Mouse (Mus musculus): ENCODE results near the gene Taok2. TPM values are rescaled to one million over a fixed set of nuclear protein-coding genes. Genes with fewer than 3 reads are reported as not detected.
A peak's percentile ranks its signal among the peaks of the same experiment; 100 is the strongest.
"Not testable (repeated sequence)": the region's sequence is repeated elsewhere in the genome, so short reads cannot be mapped to it uniquely, and the experiment has no call there.

Taok2 gene
- total and polyA plus RNA-seq, 3 experiments: 37.4 to 44.7 (median 39.8) TPM

DNA sequence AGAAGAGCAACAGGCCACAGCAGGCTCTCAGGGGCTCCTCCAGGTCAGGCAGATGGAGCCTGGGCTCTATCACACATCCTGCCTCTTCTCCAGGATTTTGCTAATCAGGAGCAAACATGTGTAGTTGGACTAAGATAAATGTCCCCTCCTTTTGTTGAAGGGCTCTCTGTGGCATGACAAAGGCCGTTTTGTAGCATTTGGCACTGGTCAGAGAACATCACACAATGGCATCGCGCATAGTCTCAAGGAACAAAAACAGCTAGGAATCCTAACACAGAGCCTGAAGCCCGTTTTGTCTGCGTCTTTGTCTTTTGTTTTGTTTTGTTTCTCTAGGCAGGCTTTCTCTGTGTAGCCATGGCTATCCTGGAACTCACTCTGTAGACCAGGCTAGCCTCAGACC lies 39.5 kb upstream of the Taok2 start:
- H3K4me1 ChIP-seq (ENCODE audit: control insufficient read depth, insufficient read depth, low read length): no peaks in the 10 kb centered on the region
- no peak overlapping the region for H3K27ac ChIP-seq
- no peaks in the 10 kb centered on the region for H3K27me3 ChIP-seq (ENCODE audit: control insufficient read depth, insufficient read depth, low read length)
- H3K79me2 ChIP-seq (replicated peaks; ENCODE audit: control insufficient read depth, insufficient read depth, low read length): no peaks in the 10 kb centered on the region
- DNase-seq: no peak
- intact Hi-C loops (cut with DNase I): no loop called here
- TF ChIP-seq CTCF (IDR thresholded peaks at IDR 0.05) (no peak), POLR2A (IDR thresholded peaks at IDR 0.05; ENCODE audit: insufficient read depth, low read depth, low read length) (no peak), EP300 (IDR thresholded peaks at IDR 0.05; ENCODE audit: insufficient read depth, low read depth, low read length) (no peak)
- no peak overlapping the region for H3K4me3 ChIP-seq
- 51% methylated on average over 5 of the region's 5 CpGs for WGBS
- no peaks in the 10 kb centered on the region for H3K36me3 ChIP-seq (ENCODE audit: control insufficient read depth, insufficient read depth, low read length)
- no peak overlapping the region for H3K9ac ChIP-seq (ENCODE audit: low read depth, low read length)

DNA sequence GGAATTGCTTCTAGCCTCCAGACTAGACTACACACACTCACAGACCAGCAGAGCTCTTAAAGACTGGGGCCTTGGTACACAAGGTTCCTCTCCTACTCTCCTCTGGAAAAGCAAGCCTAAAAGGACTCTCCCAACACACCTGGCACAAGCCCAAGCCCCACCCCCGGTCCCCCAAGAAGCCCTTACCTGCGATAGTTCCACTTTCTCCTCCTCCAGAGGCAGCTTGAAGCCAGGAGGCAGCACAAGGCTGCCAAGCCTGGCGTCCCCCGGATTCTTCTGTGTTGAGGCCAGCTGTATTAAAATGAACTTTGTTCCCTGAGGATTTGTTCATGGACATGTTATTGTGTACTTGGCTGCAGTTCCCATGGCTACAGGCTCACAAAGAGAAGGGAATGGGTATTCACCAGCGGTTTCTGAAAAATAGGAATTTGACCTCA lies 38.1 kb upstream of the Taok2 start, which contains the start of gene Tmem219:
TSS of gene Tmem219 (minus strand) at position 294 of the 437 bp plus-strand sequence.
- WGBS: 30% methylated on average over 5 of the region's 5 CpGs
- intact Hi-C loops (cut with DNase I): no loop called here
- Histone ChIP-seq H3K4me1 (ENCODE audit: control insufficient read depth, insufficient read depth, low read length) (no peaks in the 10 kb centered on the region), H3K79me2 (replicated peaks; ENCODE audit: control insufficient read depth, insufficient read depth, low read length) (no peaks in the 10 kb centered on the region), H3K27me3 (ENCODE audit: control insufficient read depth, insufficient read depth, low read length) (no peaks in the 10 kb centered on the region), H3K9ac (ENCODE audit: low read depth, low read length) (no peak within 1 kb of the TSS), H3K36me3 (ENCODE audit: control insufficient read depth, insufficient read depth, low read length) (no peaks in the 10 kb centered on the region), H3K4me3 (no peak within 1 kb of the TSS), H3K27ac (peak within 1 kb of the TSS; percentile 27)
- peak; percentile 67 to 73 for DNase-seq
- TF ChIP-seq EP300 (IDR thresholded peaks at IDR 0.05; ENCODE audit: insufficient read depth, low read depth, low read length): no peak
- TF ChIP-seq CTCF (IDR thresholded peaks at IDR 0.05): peak; percentile 18; the same call in 1 of the 2 replicates

DNA sequence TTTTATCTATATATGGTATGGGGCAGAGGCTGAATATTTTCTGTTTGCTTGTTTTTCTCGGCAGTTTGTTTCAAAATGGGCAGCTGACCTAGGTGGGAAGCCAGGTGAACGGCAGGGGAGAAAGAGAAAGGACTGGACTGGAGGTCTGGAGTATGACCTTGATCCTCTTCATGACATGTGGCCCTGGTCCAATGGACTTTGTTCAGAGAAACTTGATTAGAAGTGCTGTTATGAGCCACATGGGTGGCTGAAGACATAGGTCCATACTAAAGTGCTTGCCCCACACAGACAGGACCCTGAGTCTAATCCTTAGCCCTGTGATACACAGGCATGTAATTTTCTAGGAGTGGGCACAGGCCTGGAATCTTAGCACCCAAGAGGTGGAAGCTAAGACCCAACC lies 37.1 kb upstream of the Taok2 start:
- Histone ChIP-seq H3K4me1 (ENCODE audit: control insufficient read depth, insufficient read depth, low read length) (no peaks in the 10 kb centered on the region), H3K27ac (no peak overlapping the region), H3K27me3 (ENCODE audit: control insufficient read depth, insufficient read depth, low read length) (no peaks in the 10 kb centered on the region), H3K79me2 (replicated peaks; ENCODE audit: control insufficient read depth, insufficient read depth, low read length) (no peaks in the 10 kb centered on the region), H3K36me3 (ENCODE audit: control insufficient read depth, insufficient read depth, low read length) (no peaks in the 10 kb centered on the region), H3K9ac (ENCODE audit: low read depth, low read length) (no peak overlapping the region), H3K4me3 (no peak overlapping the region)
- TF ChIP-seq EP300 (IDR thresholded peaks at IDR 0.05; ENCODE audit: insufficient read depth, low read depth, low read length) (no peak), CTCF (IDR thresholded peaks at IDR 0.05) (no peak), POLR2A (IDR thresholded peaks at IDR 0.05; ENCODE audit: insufficient read depth, low read depth, low read length) (no peak)
- intact Hi-C loops (cut with DNase I): no loop called here
- WGBS: 80% methylated on average over 2 of the region's 2 CpGs
- DNase-seq: no peak

DNA sequence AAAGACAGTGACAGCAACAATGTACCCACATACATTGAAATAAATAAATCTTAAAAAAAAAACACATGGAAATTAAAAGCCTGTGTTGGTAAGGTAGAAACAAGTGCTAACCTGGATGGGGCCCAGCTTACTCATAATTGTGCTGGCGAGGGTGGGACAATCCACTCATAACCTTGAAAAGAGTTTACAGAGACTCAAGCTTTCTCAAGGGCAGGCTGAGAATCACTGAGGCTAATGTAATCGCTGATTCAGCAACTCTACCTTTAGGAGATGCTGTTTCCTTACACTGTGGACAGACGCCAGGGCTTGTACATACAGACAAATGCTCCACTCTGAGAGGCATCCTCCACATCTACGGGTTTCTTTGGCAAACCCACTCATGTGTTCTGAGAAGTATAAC lies 35.5 kb upstream of the Taok2 start:
- intact Hi-C loops (cut with DNase I): no loop called here
- no peak for TF ChIP-seq POLR2A (IDR thresholded peaks at IDR 0.05; ENCODE audit: insufficient read depth, low read depth, low read length)
- TF ChIP-seq CTCF (IDR thresholded peaks at IDR 0.05): no peak
- no peak for TF ChIP-seq EP300 (IDR thresholded peaks at IDR 0.05; ENCODE audit: insufficient read depth, low read depth, low read length)
- no peaks in the 10 kb centered on the region for H3K79me2 ChIP-seq (replicated peaks; ENCODE audit: control insufficient read depth, insufficient read depth, low read length)
- no peaks in the 10 kb centered on the region for H3K4me1 ChIP-seq (ENCODE audit: control insufficient read depth, insufficient read depth, low read length)
- DNase-seq: no peak
- H3K27ac ChIP-seq: no peak overlapping the region
- no peak overlapping the region for H3K9ac ChIP-seq (ENCODE audit: low read depth, low read length)
- no peaks in the 10 kb centered on the region for H3K36me3 ChIP-seq (ENCODE audit: control insufficient read depth, insufficient read depth, low read length)
- 80% methylated on average over 4 of the region's 4 CpGs for WGBS
- no peak overlapping the region for H3K4me3 ChIP-seq
- H3K27me3 ChIP-seq (ENCODE audit: control insufficient read depth, insufficient read depth, low read length): no peaks in the 10 kb centered on the region

DNA sequence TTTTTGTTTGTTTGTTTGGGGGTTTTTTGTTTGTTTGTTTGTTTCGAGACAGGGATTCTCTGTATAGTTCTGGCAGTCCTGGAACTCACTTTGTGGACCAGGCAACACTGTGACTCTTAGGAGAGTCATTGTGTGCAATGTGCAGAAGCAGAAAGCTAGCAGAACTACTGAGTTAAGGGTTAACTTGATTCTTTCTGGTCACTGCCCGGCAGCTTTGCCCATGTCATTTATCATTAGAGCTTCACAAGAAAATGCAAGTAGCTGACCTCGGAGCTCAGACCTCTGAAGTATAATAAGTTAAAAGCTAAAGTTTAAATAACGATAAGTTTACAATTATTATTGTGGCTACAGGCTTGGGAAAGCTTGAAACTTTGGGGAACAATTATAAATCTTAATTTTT lies 33.9 kb upstream of the Taok2 start:
- DNase-seq: not testable (repeated sequence)

DNA sequence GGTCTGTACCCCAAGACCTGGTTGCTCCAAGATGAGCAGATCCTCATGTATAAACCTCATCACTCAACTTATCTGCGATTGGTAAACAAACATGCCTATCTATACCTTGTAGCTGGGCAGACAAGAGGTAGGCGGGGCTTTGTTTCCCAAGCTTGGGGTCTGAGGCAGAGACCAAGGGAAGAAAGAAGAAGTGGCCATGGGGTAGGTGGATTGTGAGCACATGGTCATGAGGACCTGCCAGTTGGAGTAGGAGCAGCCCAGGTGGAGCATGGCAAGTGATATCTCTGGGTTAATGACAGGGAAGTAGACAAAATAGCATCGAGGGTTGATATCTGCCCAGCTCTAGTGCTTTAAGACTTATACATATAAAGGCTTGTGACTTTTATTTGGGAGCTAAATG lies 30.3 kb upstream of the Taok2 start:
- no peak overlapping the region for H3K4me3 ChIP-seq
- no peak for TF ChIP-seq POLR2A (IDR thresholded peaks at IDR 0.05; ENCODE audit: insufficient read depth, low read depth, low read length)
- no peak for TF ChIP-seq EP300 (IDR thresholded peaks at IDR 0.05; ENCODE audit: insufficient read depth, low read depth, low read length)
- TF ChIP-seq CTCF (IDR thresholded peaks at IDR 0.05): no peak
- no peak for DNase-seq
- H3K27ac ChIP-seq: no peak overlapping the region
- intact Hi-C loops (cut with DNase I): no loop called here
- H3K36me3 ChIP-seq (ENCODE audit: control insufficient read depth, insufficient read depth, low read length): no peaks in the 10 kb centered on the region
- no peaks in the 10 kb centered on the region for H3K79me2 ChIP-seq (replicated peaks; ENCODE audit: control insufficient read depth, insufficient read depth, low read length)
- H3K4me1 ChIP-seq (ENCODE audit: control insufficient read depth, insufficient read depth, low read length): no peaks in the 10 kb centered on the region
- WGBS: 76% methylated on average over 3 of the region's 3 CpGs
- H3K27me3 ChIP-seq (ENCODE audit: control insufficient read depth, insufficient read depth, low read length): no peaks in the 10 kb centered on the region
- H3K9ac ChIP-seq (ENCODE audit: low read depth, low read length): no peak overlapping the region

More for the DNA sequence above, 33.9 kb upstream of the Taok2 start:
- H3K36me3 ChIP-seq (ENCODE audit: control insufficient read depth, insufficient read depth, low read length); H3K27ac ChIP-seq; H3K4me1 ChIP-seq (ENCODE audit: control insufficient read depth, insufficient read depth, low read length); H3K9ac ChIP-seq (ENCODE audit: low read depth, low read length); intact Hi-C loops (cut with DNase I); H3K4me3 ChIP-seq; H3K79me2 ChIP-seq (replicated peaks; ENCODE audit: control insufficient read depth, insufficient read depth, low read length); H3K27me3 ChIP-seq (ENCODE audit: control insufficient read depth, insufficient read depth, low read length): not testable (repeated sequence)
- 50% methylated on average over 4 of the region's 4 CpGs for WGBS
